Mouse (Mus musculus): ENCODE results near the gene Slco2a1.

Slco2a1 gene

GRCm38 (mm10) chr9:102988462-102988861 is at the start of gene Slco2a1:
Gene Slco2a1 (plus strand): TSS chr9:102988712.
- no peak for DNase-seq

DNA sequence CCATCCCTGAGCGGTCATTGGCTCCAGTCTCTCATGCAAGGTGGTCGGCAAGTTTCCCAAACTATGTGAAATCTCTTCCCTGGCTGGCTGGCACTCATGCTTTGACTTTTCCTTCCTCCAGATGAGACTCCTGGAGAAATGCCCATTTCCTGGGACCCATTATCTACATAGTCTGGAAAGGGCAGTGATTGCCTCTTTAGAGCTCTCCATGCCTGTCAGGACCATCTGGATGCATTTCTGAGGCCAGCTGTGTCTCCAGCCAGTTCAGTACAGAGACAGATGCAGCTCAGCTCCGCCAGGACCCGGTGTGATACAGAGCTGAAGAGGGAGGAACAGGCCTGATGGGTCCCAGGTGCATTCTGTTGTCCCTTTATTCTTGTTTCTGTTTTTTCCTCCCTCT is 46.3 kb upstream of the Slco2a1 start:
- DNase-seq = no peak

DNA sequence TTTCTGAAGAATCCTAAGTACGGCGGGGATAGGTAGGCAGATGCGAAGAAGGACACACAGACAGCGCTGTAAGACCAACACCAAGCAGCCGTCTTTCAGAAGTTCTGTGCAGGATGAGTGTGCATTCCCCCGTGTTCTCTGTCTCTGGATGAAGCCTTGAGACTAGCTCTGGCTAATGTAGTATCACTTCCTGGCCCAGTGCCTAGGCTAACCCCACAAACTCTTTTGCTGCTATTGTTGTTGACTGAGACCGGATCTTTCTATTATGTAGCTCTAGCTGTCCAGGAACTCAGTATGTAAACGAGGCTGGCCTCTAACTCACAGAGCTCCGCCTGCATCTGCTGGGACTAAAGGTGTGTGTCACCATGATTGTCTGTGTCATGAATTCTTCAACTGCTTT is 43.6 kb upstream of the Slco2a1 start:
- DNase-seq = no peak

DNA sequence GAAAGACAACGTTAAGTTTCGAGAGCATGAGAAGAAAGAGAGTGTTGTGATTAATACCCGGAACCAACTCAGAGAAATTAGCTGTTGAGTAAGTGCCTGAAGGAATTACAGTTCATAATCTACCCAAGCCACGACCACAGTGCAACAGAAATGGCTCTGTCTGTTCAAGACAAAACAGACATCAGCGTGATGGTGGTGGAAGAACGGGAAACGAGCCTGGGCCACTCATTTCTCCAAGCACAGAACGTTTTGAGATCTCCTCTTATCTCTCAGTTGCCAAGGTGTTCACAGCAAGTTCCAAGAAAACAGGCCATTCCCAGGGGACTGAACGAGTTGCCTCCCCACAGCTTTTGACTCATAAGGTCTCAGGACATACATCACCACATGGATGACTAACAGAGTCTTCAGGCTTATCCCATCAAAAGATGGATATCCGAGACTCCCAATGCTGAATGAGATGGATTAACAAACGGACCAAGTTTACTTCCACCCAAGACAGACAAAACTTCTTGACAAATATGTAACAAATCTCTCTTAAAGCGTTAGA is 42.0 kb upstream of the Slco2a1 start:
- DNase-seq = no peak

DNA sequence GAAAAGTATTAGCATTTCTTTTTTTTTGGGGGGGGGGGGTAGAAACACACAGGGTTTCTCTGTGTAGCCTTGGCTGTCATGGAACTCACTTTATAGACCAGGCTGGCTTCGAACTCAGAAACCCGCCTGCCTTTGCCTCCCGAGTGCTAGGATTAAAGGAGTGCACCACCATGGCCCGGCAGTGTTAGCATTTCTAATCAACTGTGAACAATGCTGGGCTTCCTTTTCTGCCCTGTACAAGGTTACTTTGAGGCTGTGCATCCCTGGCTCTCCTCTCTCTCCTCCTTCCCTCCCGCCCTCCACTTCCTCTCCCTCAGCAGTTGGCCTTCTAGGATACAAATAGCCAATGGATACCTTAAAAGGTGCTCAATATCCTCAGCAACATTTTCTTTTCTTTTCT is 39.8 kb upstream of the Slco2a1 start:
- no peak for DNase-seq

- DNase-seq = no peak
These were observed 37.2 kb upstream of the Slco2a1 start for GRCm38 (mm10) chr9:102951091-102951994.

- DNase-seq = no peak
These were observed 32.6 kb upstream of the Slco2a1 start for GRCm38 (mm10) chr9:102955866-102956265.

DNA sequence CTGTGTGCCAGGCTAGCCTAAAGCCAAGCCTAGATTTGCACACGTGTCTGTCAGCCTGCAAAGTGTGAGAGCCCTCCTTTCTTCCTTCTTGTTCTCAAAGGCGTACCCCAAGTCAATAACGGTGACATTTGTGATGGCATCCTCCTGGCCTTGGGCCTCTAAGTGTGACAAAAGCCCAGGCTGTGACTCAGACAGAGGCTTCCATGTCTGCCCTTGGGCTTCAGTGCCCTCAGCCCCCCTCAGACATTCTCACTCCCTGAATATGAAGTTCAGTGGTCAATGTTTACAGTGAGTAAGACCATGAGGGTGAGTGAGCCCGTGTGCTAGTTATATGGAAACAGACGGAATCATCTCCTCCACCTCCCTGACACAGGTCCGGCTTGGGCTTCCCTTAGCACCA is 29.8 kb upstream of the Slco2a1 start:
- no peak for DNase-seq

- DNase-seq = no peak
These were observed 27.0 kb upstream of the Slco2a1 start for GRCm38 (mm10) chr9:102961356-102962092.

- no peak for DNase-seq
These were observed 26.3 kb upstream of the Slco2a1 start for GRCm38 (mm10) chr9:102962093-102962788.

GRCm38 (mm10) chr9:102963321-102963720 is 25.2 kb upstream of the Slco2a1 start:
- no peak for DNase-seq

- no peak for DNase-seq
These were observed 23.9 kb upstream of the Slco2a1 start for GRCm38 (mm10) chr9:102964644-102965043.

- no peak for DNase-seq
These were observed 16.0 kb upstream of the Slco2a1 start for GRCm38 (mm10) chr9:102972393-102973050.

DNA sequence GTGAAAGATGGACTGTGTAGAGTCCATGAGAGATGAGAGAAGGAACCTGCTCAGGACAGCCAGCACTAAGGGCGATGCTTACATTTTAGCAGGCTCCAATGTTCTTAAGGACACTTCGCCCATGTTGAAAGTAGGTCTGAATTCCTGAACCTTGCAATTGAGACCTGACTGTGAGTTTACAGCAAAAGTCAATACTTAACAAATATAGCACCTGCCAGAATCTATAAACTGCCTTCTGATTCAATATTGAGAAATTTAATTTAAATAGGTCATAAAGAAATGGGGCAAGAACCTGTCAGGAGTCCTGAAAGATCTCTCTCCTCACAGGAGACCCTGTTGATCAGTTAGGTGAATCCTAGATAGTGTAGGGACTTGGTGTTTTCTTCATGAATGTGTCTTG is 12.6 kb upstream of the Slco2a1 start:
- no peak for DNase-seq

DNA sequence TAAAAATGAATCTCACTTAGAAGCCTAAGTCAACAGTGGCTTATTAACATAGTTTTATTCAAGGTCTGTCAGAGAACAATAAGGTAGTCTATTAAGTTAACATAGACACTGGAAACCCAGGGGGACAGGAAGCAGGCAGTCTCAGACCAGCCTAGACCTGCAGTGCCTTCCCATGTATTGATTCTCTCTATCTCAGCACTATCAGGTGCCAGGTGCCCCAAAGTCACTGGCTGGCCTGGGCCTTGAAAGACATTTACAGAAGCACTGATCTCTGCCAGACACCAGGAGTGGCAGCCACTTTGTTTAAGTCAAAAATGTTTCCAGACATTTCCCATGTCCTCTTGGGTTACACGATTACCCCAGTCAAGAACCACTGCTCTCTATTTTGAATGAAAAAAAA is 11.4 kb upstream of the Slco2a1 start:
- DNase-seq = no peak

DNA sequence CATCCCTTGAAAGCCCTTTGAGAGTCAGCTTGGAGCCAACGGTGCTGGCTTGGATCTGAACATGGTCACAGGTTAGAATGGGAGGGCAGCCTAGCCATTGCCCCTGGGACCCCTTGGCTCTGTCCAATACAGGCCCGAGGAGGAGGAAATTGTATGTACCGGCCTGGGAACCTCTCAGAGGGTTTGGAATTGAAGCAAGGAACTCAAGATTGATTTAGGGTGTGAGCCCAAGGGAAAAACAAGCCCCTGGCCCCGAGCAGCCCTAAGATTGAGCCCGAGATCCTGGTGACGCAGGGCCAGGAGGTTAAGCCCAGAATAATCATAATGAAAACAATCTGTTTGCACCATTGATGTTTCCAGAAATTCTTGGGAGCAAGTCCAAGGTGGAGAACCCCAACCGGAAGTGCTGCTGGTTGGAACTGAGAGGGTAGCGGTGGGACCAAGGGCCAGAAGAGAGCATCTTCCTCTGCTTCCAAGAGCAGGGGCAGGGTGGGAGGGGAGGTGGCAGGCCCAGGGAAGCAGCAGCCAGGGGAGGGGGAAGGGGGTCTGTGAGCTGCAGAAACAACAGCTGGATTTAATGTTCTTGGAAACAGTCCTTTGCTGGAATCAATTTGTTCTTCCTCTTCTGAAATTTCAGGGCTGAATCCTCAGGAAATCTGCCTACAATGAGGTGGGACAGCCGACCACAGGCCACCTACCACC is 10.6 kb upstream of the Slco2a1 start:
- DNase-seq = no peak

DNA sequence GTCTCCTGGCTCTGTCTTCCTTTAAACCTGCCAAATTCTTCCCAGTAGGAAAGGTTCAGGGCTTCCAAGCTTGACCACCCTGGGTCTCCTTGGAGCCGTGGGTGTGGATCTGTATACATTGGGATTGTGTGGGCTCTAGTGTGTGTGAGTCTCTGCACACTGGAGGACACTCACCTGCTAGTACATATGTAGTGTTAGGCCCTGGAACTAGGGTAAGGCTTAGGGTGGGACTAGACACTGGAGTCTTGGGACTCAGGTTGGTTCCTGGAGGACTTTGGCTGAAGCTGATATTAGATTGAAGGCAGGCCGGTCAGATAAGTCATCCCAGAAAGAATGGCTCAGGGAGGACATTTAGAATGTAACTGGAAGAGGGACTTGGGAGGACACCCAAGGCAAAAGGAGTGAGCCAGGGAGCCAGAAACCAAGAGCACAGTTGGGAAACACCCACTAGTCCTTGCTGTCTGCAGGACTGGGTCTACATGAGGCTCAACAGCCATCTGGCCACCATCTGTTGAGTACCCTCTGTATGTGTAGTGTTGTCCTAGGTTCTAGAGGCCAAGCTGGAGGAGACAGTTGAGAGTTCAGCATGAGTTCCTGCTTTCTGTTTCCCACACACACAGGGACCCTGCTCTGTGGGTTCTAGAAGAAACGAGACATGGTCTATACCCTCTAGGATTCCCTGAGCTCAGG is 9.4 kb upstream of the Slco2a1 start:
- DNase-seq = no peak

DNA sequence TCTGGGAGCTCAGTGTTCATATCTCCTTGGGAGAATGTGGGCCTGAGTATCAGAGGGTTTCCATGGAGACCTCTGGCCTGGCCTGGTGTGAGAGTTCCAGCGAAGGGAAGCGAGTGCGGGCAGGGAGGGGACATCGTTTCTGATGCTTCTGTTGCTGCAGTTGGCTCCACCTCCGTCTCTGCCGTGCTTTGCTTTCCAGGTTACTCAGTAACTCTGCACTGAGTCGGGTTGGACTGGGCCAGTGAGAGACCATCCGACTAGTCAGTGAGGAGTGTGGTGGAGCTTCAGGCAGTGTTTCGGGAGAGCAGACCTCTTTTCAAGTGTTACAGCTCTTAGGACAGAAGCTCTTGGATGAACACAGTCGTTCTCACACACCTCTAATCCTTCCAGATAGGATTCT is 8.6 kb upstream of the Slco2a1 start:
- no peak for DNase-seq

DNA sequence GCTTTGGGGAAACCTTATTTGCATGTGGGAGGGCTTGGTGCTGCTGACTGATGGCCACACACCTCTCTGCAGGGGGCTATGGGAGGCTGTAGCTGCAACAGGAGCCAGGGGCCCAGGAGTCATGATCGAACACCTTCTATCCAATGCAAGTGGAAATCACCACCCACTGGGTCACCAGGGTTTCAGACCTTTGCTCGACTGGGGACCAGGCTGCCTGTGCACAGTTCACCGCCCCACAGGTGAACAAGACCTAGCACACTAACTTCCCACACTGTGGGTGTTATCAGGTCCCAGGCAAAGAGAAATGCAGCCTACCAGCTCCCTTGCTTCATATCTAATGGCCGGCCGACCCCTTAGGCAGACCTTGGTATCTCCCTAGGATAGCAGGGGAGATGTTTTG is 8.1 kb upstream of the Slco2a1 start:
- no peak for DNase-seq

- no peak for DNase-seq
These were observed 6.7 kb upstream of the Slco2a1 start for GRCm38 (mm10) chr9:102981791-102982190.

DNA sequence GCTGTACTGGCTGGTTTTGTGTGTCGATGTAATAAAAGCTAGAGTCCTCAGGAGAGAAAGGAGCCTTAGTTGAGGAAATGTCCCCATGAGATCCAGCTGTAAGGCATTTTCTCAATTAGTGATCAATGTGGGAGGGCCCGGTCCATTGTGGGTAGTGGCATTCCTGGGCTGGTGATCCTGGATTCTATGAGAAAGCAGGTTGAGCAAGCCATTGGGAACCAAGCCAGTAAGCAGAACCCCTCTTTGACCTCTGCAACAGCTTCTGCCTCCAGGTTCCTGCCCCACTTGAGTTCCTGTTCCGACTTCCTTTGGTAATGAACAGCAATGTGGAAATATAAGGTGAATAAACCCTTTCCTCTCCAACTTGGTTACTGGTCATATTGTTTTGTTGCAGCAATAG is 6.1 kb upstream of the Slco2a1 start:
- no peak for DNase-seq
